Mouse (Mus musculus): ENCODE measurements around the gene Fam129a.

GRCm38 (mm10) chr1:151705723-151706396 is 134.9 kb downstream of the Fam129a start:
- TF ChIP-seq CTCF (conservative IDR thresholded peaks at IDR 0.05; ENCODE audit: insufficient read depth, insufficient read length, low read depth, low read length) (peak; percentile 95), POLR2A (IDR thresholded peaks at IDR 0.05; ENCODE audit: low read depth, low read length) (no peak)
